Mouse (Mus musculus): ENCODE data around the gene Ano1. TPM values are rescaled to one million over a fixed set of nuclear protein-coding genes. Genes with fewer than 3 reads are reported as not detected.
A peak's percentile ranks its signal among the peaks of the same experiment; 100 is the strongest.

Gene Ano1
- total RNA-seq, 2 experiments from 2014 or later, result 2.5 to 2.6 TPM

DNA sequence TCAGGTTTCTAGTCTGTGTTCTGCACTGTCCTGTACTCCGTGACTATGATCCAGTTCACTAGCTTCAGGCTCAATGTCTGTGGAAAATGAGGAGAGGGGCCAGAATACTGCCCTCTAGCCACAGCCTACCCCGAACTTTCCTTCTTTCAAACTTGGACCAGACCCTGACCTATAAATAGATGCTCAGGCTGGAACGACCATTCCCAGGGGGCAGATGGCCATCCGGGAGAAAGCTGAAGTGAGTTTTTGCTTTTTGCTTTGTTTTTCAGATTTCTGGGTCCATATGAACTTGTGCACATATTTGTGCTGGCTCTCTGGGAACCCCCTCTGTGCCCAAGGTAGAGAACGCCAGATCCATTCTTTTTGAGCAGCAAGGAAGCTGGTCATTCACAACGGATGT, 116.9 kb downstream of the Ano1 start:
- no peak for DNase-seq

- no peak for DNase-seq
These were observed 117.3 kb downstream of the Ano1 start for GRCm38 (mm10) chr7:144634450-144634849.

- DNase-seq, result no peak
These were observed 119.5 kb downstream of the Ano1 start for GRCm38 (mm10) chr7:144632321-144632720.

- no peak for DNase-seq
These were observed 121.2 kb downstream of the Ano1 start for GRCm38 (mm10) chr7:144630622-144631021.

DNA sequence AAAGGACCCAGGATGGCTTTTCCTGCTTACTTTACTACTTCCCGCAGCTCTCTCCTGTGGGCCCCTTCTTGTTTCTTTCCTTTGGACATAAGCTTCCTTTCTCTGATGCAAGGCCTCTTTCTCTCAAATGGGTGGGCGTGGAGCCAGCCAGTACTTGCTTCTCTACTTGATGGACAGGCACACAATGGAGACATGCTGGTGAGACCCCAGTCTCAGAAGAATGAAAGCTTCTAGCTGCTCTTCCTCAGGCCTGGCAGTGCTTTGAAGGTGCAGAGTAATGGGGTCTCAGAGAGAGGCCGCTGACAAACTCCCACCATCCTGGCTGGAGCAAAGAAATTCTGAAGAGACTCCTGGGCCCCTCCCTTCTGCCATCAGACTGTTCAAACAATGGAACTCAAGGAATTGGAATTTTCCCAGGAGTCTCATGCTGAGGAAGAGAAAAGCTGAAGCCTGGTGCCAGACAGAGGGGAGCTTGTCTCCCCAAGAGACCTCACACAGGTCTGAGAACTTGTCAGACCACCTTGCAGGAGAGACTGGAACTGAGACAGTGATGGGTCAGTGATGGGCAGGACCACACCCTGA, 123.3 kb downstream of the Ano1 start:
- no peak for DNase-seq

DNA sequence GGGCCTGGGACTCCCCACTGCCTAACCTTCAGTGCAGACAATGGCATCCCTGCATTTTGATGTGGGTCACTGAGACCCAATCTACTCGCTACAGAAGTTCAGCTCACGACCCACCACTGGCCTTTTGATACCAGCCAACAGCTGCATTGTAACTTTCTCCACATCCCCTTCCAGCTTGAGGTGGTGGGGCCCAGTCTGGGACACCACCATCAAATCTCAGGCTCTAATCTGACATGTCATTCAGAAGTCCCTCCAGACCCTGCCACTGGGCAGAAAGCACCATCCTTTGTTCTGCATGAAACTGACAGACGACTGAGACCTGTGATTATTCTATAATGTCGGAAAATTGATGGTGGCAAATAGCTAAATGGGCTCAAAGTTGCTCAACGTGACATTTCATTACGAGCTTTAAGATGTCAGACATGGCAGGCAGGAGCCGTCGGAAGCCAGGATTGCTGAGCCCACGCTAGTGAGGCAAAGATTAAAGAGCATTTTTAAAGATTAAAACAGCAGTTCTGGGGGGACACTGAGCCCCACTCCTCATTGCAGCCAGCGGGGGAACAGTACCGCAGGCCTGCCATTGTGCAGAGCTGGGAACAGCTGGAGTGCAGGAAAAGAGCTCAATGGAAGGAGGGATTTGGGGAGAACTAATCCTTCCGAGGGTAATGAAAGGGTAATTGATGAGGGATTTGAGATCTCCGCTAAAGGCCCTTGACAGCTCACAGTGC, 124.0 kb downstream of the Ano1 start:
- no peak for DNase-seq

DNA sequence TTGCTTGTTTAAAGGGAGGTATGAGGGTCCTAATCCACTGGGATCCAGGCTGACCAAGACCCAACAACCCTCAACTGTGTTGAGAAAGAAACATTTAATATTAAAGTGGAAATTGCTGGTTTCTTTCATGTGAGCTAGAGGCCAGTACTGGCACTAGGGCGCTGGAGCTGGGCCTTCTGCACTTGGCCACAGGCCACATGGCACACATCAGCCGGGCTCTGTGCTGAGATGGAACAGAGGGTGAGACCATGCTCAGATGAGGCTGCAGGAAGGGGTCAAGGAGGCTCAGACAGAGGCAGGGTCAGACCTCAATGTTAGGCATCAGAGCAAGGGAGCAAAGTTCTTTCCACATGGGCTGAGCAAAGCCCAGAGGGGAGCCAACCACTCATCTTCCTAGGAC, 125.7 kb downstream of the Ano1 start:
- peak in 1 of 2 experiments; percentile 10 for DNase-seq

GRCm38 (mm10) chr7:144620721-144621681, 130.8 kb downstream of the Ano1 start:
- DNase-seq, result peak; percentile 16 to 20

GRCm38 (mm10) chr7:144620315-144620714, 131.5 kb downstream of the Ano1 start:
- no peak for DNase-seq

DNA sequence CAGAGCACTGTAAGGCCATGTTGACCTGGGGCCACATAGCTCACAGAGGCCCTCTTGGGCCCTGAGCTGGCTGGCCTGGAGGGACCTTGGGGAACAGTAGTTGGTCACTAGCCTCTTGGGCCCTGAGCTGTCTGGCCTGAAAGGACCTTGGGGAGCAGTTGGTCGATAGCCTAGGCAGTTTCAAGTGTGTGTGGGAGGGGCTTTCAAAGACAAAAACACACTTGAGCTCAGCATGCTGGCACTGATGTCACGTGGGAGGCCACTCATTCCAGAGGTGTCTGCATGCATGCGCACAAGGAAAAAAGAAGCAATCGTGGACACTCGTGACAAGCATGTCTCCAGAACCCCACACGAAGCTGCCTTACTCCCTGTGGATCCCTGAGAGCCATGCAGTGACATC, 136.4 kb downstream of the Ano1 start:
- no peak for DNase-seq

DNA sequence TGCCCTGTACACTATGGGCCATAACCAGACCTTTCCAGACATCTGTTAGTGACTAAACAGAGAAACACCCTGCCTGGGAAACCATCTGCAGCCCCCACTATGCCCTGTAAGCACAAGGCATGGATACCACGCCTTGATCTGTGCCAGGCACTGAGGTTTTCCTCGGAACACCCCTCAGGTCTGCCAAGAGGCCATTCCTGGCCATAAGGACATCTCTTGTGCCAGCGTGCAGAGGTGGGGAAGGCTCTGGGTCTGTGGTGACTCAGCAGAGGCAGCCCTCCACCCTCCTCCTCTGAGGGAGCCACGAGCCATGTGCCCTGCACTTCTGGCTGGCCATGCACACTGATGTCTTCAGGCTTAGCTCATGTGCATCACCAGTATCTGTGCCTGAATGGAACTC, 138.9 kb downstream of the Ano1 start:
- no peak for DNase-seq

DNA sequence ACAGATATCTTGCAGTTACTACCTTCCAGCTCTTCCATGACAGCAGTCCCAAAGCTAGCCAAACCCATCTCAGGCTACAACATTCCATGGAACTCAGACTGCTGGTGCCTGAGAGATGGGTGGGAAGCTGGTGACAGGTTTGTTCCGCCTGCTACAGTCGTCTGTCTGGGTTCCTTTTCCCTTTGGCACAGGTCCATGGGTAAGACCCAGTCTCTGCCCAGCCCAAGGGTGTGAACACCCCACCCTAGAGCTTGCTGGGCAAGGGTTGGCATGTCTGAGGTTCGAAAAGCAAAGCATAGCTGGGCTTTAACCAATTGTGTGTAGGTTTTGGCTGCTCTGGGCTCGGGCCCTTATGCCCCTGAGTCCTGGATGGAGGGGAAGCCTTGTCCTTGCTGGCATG, 139.4 kb downstream of the Ano1 start:
- DNase-seq, result no peak

GRCm38 (mm10) chr7:144611595-144611994, 140.2 kb downstream of the Ano1 start:
- DNase-seq, result no peak

GRCm38 (mm10) chr7:144609568-144609967, 142.2 kb downstream of the Ano1 start:
- no peak for DNase-seq

GRCm38 (mm10) chr7:144607862-144608261, 143.9 kb downstream of the Ano1 start:
- no peak for DNase-seq

- no peak for DNase-seq
These were observed 147.0 kb downstream of the Ano1 start for GRCm38 (mm10) chr7:144604735-144605134.

- no peak for DNase-seq
These were observed 147.5 kb downstream of the Ano1 start for GRCm38 (mm10) chr7:144604291-144604690.

DNA sequence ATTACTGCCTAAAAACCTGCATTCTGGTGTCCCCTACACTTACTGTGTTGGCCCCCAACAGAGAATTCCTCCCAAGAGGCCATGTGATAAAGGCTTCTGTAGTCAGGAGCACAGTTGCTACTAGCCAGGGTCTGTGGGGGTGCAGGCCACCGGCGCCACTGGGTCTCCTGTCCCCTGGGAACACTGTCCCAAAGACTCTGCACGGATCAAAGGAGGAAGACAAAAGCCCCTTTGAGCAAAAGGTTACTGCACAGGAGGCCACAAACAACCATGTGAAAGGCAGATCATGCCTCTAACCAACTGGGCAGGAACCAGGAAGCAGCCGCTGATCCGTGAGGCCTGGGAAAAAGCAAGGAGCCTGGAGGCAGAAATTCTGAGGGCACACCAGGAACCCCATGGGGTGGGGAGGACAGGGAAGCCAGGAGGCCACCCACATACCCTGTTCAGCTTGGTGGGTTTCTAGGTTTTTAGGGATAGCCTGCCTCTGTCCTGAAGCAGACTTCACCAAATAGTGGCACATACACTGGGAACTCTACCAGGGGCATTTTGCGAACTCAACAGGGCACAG, 151.4 kb downstream of the Ano1 start:
- DNase-seq, result no peak

- DNase-seq, result no peak
These were observed 162.3 kb downstream of the Ano1 start for GRCm38 (mm10) chr7:144589508-144589907.

- DNase-seq, result peak; percentile 44 to 58
These were observed 164.5 kb downstream of the Ano1 start for GRCm38 (mm10) chr7:144587291-144587690.

- DNase-seq, result peak; percentile 63 to 72
These were observed 166.1 kb downstream of the Ano1 start for GRCm38 (mm10) chr7:144585648-144586047.

DNA sequence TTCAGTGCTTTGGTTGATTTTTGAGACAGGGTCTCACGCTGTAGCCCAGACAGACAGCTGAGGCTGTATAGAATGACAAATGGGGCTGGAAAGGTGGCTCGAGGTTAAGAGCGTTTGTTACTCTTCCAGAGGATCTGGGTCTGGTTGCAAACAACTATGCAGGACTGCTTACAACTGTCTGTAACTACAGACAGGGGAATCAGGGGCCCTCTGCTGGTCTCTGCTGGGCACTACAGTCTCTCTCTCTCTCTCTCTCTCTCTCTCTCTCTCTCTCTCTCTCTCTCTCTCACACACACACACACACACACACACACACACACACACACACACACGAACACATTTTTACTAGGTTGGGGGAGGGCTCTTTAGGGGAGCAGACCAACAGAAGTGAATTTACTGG, 168.2 kb downstream of the Ano1 start:
- DNase-seq, result peak in 1 of 2 experiments; percentile 31

Data from layer of hippocampus, postnatal 36 days (tissue).